Mouse (Mus musculus) heart, embryonic 16.5 days (tissue): ENCODE measurements at regions not wholly inside any gene's neighbourhood (a gene's known extent, or its start where the extent isn't known, plus 50 kb on each side); places are given as distances from the start of the nearest gene placed in this dataset.

ENCODE experiments used
- ATAC-seq: fragments of 200-750 bp; cut with Nextera tagmentation; replicated peaks from 2 replicates; pipeline ENCODE4 v1.8.0; 2017; ENCODE audit warnings: moderate number of reproducible peaks; ENCODE audit not compliant: insufficient read depth, low FRiP score; ENCODE audit errors: extremely low read depth
- H3K27ac ChIP-seq: fragments of 300-500 bp; sonication (generic); 2 replicates; pipeline ENCODE4 v1.5.1; 2014; ENCODE audit warnings: mild to moderate bottlenecking, low read length, control low read depth, moderate library complexity
- H3K27me3 ChIP-seq: fragments of 300-500 bp; sonication (generic); 2 replicates; pipeline ENCODE4 v1.6.1; 2014; ENCODE audit warnings: low read length, mixed read lengths; ENCODE audit not compliant: control insufficient read depth, insufficient read depth
- H3K36me3 ChIP-seq: fragments of 300-500 bp; sonication (generic); 2 replicates; pipeline ENCODE4 v1.6.1; 2014; ENCODE audit not compliant: control insufficient read depth, insufficient read depth
- H3K4me1 ChIP-seq: fragments of 300-500 bp; sonication (generic); 2 replicates; pipeline ENCODE4 v1.6.1; 2014; ENCODE audit warnings: low read length, mixed read lengths; ENCODE audit not compliant: control insufficient read depth, insufficient read depth
- H3K4me2 ChIP-seq: fragments of 300-500 bp; sonication (generic); 2 replicates; pipeline ENCODE4 v1.6.1; 2014; ENCODE audit warnings: low read depth, mild to moderate bottlenecking, control low read depth, low read length
- H3K4me3 ChIP-seq: fragments of 300-500 bp; sonication (generic); 2 replicates; pipeline ENCODE4 v1.5.1; 2014; ENCODE audit warnings: mild to moderate bottlenecking, control low read depth, low read length
- H3K9ac ChIP-seq: fragments of 300-500 bp; sonication (generic); 2 replicates; pipeline ENCODE4 v1.6.1; 2014; ENCODE audit warnings: low read length, control low read depth
- H3K9me3 ChIP-seq: fragments of 300-500 bp; sonication (generic); replicated peaks from 2 replicates; pipeline ENCODE4 v1.6.1; 2016; ENCODE audit warnings: low read length; ENCODE audit not compliant: control insufficient read depth
- WGBS: fragments of 180-500 bp; shearing (Covaris S2); extraction: QIAGEN DNeasy Blood & Tissue Kit; methylation state at CpG from one replicate; pipeline ENCODE4 v1.1.7; 2014; 5-methylcytosine and 5-hydroxymethylcytosine counted together

DNA sequence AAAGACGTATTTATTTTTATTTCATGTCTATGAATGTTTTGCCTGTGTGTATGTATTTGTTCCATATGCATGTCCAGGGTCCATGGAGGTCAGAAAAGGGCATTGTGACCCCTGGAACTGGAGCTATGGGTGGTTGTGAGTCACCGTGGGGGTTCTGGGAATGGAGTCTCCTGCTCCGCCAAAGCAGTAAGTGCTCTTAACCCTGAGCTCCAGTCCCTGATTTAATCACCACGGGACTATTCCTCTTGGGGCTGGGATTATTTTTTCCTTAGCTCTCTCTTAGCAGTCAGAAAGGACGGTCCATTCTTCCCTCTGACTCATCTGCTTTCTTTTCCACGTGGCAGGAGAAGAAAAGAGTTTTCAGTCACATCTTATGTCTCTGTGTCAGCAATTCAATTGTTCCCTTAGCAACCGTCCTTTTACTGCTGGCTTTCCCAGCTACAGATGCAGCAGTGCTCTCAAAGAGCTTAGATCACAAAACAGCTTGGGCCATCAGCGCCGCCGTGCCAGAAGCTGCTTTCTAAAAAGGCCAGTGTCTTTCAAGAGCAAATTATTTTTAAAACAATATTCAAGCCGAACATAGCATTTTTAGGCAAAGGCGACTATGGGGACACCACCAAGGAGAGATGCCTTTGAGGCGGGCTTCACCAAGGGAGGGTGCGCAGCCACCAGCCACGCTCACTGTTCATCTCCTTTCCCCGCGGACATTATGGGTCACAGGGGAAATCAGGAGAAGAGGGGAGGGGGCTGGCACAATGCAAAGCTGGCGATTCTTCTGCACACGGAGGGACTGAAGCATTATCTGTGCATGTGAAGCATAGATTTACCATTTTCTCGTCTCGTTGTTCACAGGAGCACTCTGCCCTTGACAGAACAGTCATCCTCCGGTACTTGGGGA is 110.8 kb downstream of the Map3k7 start:
- Histone ChIP-seq H3K4me3 (peak overlapping the region; percentile 3; the same call in 1 of the 2 replicates), H3K9ac (no peak overlapping the region), H3K36me3 (no peaks in the 10 kb centered on the region), H3K27me3 (no peaks in the 10 kb centered on the region), H3K9me3 (peaks cover 5% of the 10 kb centered on the region), H3K4me1 (peaks cover 5% of the 10 kb centered on the region; the same call in 1 of the 2 replicates), H3K4me2 (peak overlapping the region; percentile 57), H3K27ac (no peak overlapping the region)
- no peak for ATAC-seq
- WGBS: 22% methylated on average over 22 of the region's 22 CpGs

DNA sequence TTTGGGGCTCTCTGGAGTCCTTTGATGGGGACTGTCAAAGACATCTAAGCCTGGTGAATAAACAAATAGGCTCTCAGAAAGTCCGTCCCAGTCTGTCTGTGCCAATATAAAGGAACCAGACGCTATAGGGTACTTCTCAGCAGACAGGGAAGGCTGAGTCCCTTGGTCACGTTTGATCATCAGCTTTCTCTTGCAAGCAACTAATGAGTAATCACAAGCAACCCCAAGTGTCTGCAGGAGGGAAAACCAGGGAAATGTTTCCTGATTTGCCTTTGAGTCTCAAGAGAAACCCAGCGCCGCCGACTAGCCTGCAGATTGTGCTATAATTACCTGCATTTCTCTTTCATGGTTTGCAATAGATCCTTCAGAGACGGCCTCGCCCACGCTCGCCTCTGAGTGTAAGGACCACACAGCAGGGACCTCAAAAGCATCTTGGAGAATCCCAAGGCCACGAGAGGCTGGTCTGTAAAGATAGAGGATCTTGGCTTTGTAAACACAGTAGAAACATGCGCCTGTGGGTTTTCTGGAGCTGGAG is 112.6 kb downstream of the Map3k7 start:
- ATAC-seq: no peak
- H3K27me3 ChIP-seq: no peaks in the 10 kb centered on the region
- H3K4me3 ChIP-seq: no peak overlapping the region
- H3K9me3 ChIP-seq: no peaks in the 10 kb centered on the region
- no peaks in the 10 kb centered on the region for H3K36me3 ChIP-seq
- H3K4me2 ChIP-seq: no peak overlapping the region
- no peak overlapping the region for H3K27ac ChIP-seq
- H3K9ac ChIP-seq: no peak overlapping the region
- 78% methylated on average over 12 of the region's 12 CpGs for WGBS
- H3K4me1 ChIP-seq: peaks cover 5% of the 10 kb centered on the region; the same call in 1 of the 2 replicates

DNA sequence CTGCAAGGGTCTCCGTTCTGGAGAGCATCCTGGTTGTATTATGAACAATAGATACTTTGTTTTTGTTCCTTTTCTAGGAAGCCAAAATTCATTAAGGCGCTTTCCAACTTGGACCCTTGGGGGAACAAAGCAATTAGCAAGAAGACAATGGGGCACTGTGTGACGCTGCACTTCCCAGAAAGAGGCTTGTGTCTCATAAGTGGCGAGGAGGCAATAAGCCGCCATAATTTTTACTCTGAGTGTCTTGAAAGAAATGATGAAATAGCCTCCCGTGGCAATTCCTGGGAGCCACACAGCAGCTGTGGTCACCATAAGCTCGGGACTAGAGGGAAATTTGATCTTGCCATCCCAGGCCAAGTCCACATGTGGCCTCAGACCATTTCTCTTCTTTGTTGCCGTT is 119.6 kb downstream of the Map3k7 start:
- no peak for ATAC-seq
- Histone ChIP-seq H3K4me2 (no peak overlapping the region), H3K27ac (no peak overlapping the region), H3K9ac (no peak overlapping the region), H3K27me3 (no peaks in the 10 kb centered on the region), H3K36me3 (no peaks in the 10 kb centered on the region), H3K4me3 (no peak overlapping the region), H3K4me1 (no peaks in the 10 kb centered on the region), H3K9me3 (no peaks in the 10 kb centered on the region)
- 67% methylated on average over 8 of the region's 8 CpGs for WGBS

DNA sequence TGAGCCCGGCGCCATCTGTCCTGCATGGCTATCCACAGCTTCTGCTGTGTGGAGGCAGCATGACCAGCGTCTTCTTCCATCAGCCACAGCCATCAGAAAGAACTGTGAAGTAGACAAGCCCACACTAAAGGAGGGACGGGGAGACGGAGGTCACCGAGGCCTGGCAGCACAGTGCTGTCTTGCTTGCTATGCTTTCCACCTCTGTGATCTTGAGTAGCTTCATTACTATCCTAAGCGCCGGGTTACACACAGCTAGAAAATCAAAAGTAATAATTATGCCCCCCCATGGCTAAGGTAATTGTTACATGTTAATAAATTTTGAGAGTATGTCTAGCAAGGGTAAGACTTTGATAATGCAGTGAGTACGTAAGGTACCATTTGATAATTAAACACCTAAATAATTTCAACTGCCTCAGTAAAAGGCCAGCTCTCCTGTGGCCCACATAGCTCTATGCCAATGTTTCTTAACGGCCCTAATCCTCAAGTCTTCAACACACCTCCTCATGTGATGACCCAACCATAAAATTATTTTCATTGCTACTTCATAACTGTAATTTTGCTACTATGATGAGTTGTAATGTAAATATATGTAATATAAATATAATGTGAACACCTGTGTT is 120.5 kb downstream of the Map3k7 start:
- 84% methylated on average over 10 of the region's 10 CpGs for WGBS
- no peak for ATAC-seq
- Histone ChIP-seq H3K27me3 (no peaks in the 10 kb centered on the region), H3K9ac (no peak overlapping the region), H3K9me3 (no peaks in the 10 kb centered on the region), H3K27ac (no peak overlapping the region), H3K4me1 (no peaks in the 10 kb centered on the region), H3K36me3 (no peaks in the 10 kb centered on the region), H3K4me3 (no peak overlapping the region), H3K4me2 (no peak overlapping the region)

DNA sequence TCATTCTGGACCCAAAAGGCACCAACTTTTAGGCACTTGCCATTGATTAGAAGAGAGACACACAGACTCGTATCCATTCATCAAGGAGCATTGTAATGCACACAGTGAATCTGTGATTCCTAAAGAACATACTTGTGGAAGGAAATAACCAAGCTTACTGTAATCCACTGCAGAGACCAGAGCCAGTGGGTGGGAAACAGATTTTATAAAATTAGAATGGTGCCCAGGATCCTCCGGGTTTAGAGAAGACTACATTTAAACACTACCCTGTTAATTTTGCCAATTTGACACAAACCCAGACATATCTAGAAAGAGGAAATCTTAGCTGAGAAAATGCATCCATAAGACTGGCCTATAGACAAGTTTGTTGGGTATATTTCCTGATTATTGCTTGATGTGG is 121.1 kb downstream of the Map3k7 start:
- no peak overlapping the region for H3K27ac ChIP-seq
- no peak overlapping the region for H3K4me2 ChIP-seq
- H3K4me3 ChIP-seq: no peak overlapping the region
- no peaks in the 10 kb centered on the region for H3K27me3 ChIP-seq
- 93% methylated on average over 2 of the region's 2 CpGs for WGBS
- no peak for ATAC-seq
- H3K9ac ChIP-seq: no peak overlapping the region
- H3K36me3 ChIP-seq: no peaks in the 10 kb centered on the region
- H3K9me3 ChIP-seq: no peaks in the 10 kb centered on the region
- H3K4me1 ChIP-seq: no peaks in the 10 kb centered on the region

DNA sequence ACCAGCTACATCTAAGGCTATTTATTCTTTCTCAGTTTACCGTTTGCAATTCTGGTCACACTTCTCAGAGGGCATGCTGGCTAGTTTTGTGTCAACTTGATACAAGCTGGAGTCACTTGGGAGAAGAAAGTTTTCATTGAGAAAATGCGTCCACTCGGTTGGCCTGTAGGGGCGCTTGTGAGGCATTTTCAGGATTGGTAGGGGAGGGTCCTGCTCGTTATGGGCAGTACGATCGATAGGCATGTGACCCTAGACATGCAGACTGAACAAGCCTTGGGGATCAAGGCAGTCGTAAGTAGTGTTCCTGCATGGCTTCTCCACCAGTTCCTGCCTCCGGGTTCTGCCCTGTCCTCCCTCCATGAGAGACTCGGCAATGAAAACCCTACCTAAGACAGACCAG is 127.2 kb downstream of the Map3k7 start:
- Histone ChIP-seq H3K9me3 (0 out of 2 replicates have a peak, but pooled peaks cover 2% of the 10 kb centered on the region), H3K4me2 (no peak overlapping the region), H3K4me3 (no peak overlapping the region), H3K27ac (no peak overlapping the region), H3K9ac (no peak overlapping the region), H3K4me1 (no peaks in the 10 kb centered on the region), H3K36me3 (no peaks in the 10 kb centered on the region), H3K27me3 (no peaks in the 10 kb centered on the region)
- WGBS: 80% methylated on average over 10 of the region's 10 CpGs
- no peak for ATAC-seq

DNA sequence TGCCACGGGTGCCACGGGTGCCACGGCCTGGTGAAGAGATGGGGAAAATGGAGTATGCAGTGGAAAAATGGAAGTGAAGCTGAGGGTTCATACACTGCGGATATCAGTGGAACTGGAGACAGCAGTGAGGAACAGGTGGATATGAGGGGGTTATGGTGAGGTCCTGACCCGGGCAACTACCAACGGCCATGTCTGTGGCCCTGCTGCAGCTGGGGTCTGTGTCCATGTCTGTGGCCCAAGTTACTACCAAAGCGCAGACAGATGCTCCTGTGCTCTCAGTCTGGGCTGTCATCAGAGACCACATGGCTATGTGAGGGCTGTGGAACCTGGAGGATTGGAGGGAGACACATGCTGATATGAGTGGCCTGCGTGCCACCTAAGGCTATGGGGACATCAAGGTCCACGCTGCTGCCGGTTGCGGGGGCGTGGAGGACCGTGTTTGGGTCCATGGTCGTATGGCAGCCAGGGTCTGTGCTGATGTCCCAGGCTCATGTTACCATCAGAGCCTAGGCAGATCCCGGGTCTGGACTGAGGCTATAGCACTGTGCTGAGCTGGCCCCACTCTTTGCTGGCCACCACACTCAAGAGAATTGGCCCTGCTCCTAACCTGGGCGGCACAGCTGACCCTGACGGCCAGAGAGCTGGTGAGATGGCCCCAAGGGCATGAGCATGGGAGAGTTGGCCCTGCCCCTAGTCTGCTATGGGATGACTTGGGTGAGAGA is 128.6 kb downstream of the Map3k7 start:
- WGBS: 90% methylated on average over 17 of the region's 17 CpGs
- Histone ChIP-seq H3K9me3 (0 out of 2 replicates have a peak, but pooled peaks cover 2% of the 10 kb centered on the region), H3K4me3 (no peak overlapping the region), H3K27ac (no peak overlapping the region), H3K4me2 (no peak overlapping the region), H3K27me3 (no peaks in the 10 kb centered on the region), H3K36me3 (no peaks in the 10 kb centered on the region), H3K9ac (no peak overlapping the region), H3K4me1 (no peaks in the 10 kb centered on the region)
- no peak for ATAC-seq

DNA sequence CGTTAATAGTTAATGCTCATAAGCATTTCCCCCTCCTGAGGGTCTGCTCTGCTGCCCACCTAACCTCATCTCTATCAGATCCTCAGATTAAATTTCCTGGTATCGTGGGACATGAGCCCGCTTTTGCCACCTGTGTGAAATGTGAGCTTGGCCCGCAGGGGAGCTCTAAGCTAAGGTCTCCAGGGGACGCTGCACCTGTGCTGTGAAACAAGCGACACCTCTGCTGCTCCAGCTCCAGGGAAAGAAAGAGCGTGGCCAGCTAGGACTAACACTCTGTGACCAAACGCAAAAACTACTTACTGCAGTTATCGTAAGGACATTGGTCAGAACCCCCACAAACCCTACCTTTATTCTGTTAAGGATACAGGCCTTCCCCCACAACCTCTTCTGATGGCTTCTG is 134.3 kb downstream of the Map3k7 start:
- Histone ChIP-seq H3K27me3 (no peaks in the 10 kb centered on the region), H3K27ac (no peak overlapping the region), H3K9ac (no peak overlapping the region), H3K4me3 (no peak overlapping the region), H3K9me3 (0 out of 2 replicates have a peak, but pooled peaks cover 2% of the 10 kb centered on the region), H3K36me3 (no peaks in the 10 kb centered on the region), H3K4me2 (no peak overlapping the region), H3K4me1 (no peaks in the 10 kb centered on the region)
- 77% methylated on average over 9 of the region's 9 CpGs for WGBS
- ATAC-seq: no peak
